Mouse (Mus musculus) embryonic facial prominence, embryonic 15.5 days (tissue): ENCODE results near the gene Cyb561. TPM values are rescaled to one million over a fixed set of nuclear protein-coding genes. Genes with fewer than 3 reads are reported as not detected.

Experiments used
- ATAC-seq: fragments of 200-750 bp; cut with Nextera tagmentation; 2 replicates; pipeline ENCODE4 v1.8.0; 2017; ENCODE audit warnings: low read depth, moderate TSS enrichment; ENCODE audit not compliant: insufficient number of reproducible peaks, low FRiP score, low TSS enrichment
- H3K27ac ChIP-seq: fragments of 300-500 bp; sonication (generic); replicated peaks from 2 replicates; pipeline ENCODE4 v1.5.1; 2015; ENCODE audit warnings: mild to moderate bottlenecking, inconsistent platforms
- H3K27me3 ChIP-seq: fragments of 300-500 bp; sonication (generic); 2 replicates; pipeline ENCODE4 v1.6.1; 2015; ENCODE audit warnings: inconsistent platforms
- H3K36me3 ChIP-seq: fragments of 300-500 bp; sonication (generic); 2 replicates; pipeline ENCODE4 v1.6.1; 2015; ENCODE audit warnings: mild to moderate bottlenecking, inconsistent platforms
- H3K4me1 ChIP-seq: fragments of 300-500 bp; sonication (generic); 2 replicates; pipeline ENCODE4 v1.6.1; 2015; ENCODE audit warnings: inconsistent platforms
- H3K4me2 ChIP-seq: fragments of 300-500 bp; sonication (generic); replicated peaks from 2 replicates; pipeline ENCODE4 v1.6.1; 2015; ENCODE audit warnings: mild to moderate bottlenecking, inconsistent platforms
- H3K4me3 ChIP-seq: fragments of 300-500 bp; sonication (generic); replicated peaks from 2 replicates; pipeline ENCODE4 v1.5.1; 2015; ENCODE audit warnings: mild to moderate bottlenecking, inconsistent platforms
- H3K9ac ChIP-seq: fragments of 300-500 bp; sonication (generic); 2 replicates; pipeline ENCODE4 v1.6.1; 2015; ENCODE audit warnings: inconsistent platforms
- H3K9me3 ChIP-seq: fragments of 300-500 bp; sonication (generic); replicated peaks from 2 replicates; pipeline ENCODE4 v1.6.1; 2016; ENCODE audit warnings: inconsistent platforms
- WGBS: fragments of 180-500 bp; shearing (Covaris S2); methylation state at CpG from one replicate; pipeline ENCODE4 v1.1.7; 2015; 5-methylcytosine and 5-hydroxymethylcytosine counted together
- polyA plus RNA-seq: library from polyadenylated mRNA; unstranded; fragments of >200 nt; fragmentation: Nextera tagmentation; extraction: Ambion mirVana; gene quantifications from 2 replicates; pipeline ENCODE4 v1.2.1, GENCODE M21; 2015

The Cyb561 gene
- 29.5 and 34.6 TPM in 2 replicates for polyA plus RNA-seq

- H3K4me1 ChIP-seq, result peaks cover 20% of the 10 kb centered on the region
Observed at GRCm38 (mm10) chr11:105952911-105953386, at the start of gene Cyb561. Gene Cyb561, minus strand, starts transcription at chr11:105953336.

GRCm38 (mm10) chr11:106001718-106002117 lies 48.6 kb upstream of the Cyb561 start:
- H3K4me2 ChIP-seq, result no peak overlapping the region

More at GRCm38 (mm10) chr11:105952911-105953386, at the start of gene Cyb561:
- 0 out of 2 replicates have a peak, but pooled peaks have one; percentile 55 for ATAC-seq
- Histone ChIP-seq H3K36me3 (no peaks in the 10 kb centered on the region), H3K9ac (no peak within 1 kb of the TSS), H3K4me3 (no peak within 1 kb of the TSS), H3K9me3 (no peaks in the 10 kb centered on the region), H3K27me3 (no peaks in the 10 kb centered on the region), H3K4me2 (no peak within 1 kb of the TSS), H3K27ac (no peak within 1 kb of the TSS; the same call in 1 of the 2 replicates)
- 64% methylated on average over 12 of the region's 12 CpGs for WGBS

GRCm38 (mm10) chr11:106000062-106000461 lies 46.9 kb upstream of the Cyb561 start:
- H3K9me3 ChIP-seq, result no peaks in the 10 kb centered on the region
- no peak overlapping the region for H3K4me3 ChIP-seq
- H3K27ac ChIP-seq, result no peak overlapping the region
- 93% methylated on average over 6 of the region's 6 CpGs for WGBS
- H3K36me3 ChIP-seq, result no peaks in the 10 kb centered on the region
- H3K4me2 ChIP-seq, result no peak overlapping the region
- no peak overlapping the region for H3K9ac ChIP-seq
- H3K4me1 ChIP-seq, result no peaks in the 10 kb centered on the region
- ATAC-seq, result no peak
- H3K27me3 ChIP-seq, result no peaks in the 10 kb centered on the region

More at GRCm38 (mm10) chr11:106001718-106002117, 48.6 kb upstream of the Cyb561 start:
- Histone ChIP-seq H3K4me3 (no peak overlapping the region), H3K9me3 (no peaks in the 10 kb centered on the region), H3K27ac (no peak overlapping the region), H3K9ac (no peak overlapping the region), H3K36me3 (no peaks in the 10 kb centered on the region), H3K27me3 (no peaks in the 10 kb centered on the region), H3K4me1 (no peaks in the 10 kb centered on the region)
- no peak for ATAC-seq
- WGBS, result 39% methylated on average over 4 of the region's 4 CpGs

- Histone ChIP-seq H3K9me3 (no peaks in the 10 kb centered on the region), H3K9ac (no peak within 1 kb of the TSS), H3K27ac (no peak within 1 kb of the TSS), H3K36me3 (no peaks in the 10 kb centered on the region), H3K4me1 (no peaks in the 10 kb centered on the region), H3K4me3 (no peak within 1 kb of the TSS), H3K27me3 (no peaks in the 10 kb centered on the region), H3K4me2 (no peak within 1 kb of the TSS)
- ATAC-seq, result no peak
- 92% methylated on average over 3 of the region's 3 CpGs for WGBS
Observed at GRCm38 (mm10) chr11:105994375-105994774, 41.2 kb upstream of the Cyb561 start, which contains the start of gene Ace3. Gene Ace3, plus strand, starts transcription at chr11:105994675.

GRCm38 (mm10) chr11:105990231-105990630 lies 37.1 kb upstream of the Cyb561 start:
- Histone ChIP-seq H3K9me3 (no peaks in the 10 kb centered on the region), H3K27ac (no peak overlapping the region), H3K4me3 (no peak overlapping the region), H3K4me1 (no peaks in the 10 kb centered on the region), H3K4me2 (no peak overlapping the region), H3K9ac (no peak overlapping the region), H3K27me3 (no peaks in the 10 kb centered on the region), H3K36me3 (no peaks in the 10 kb centered on the region)
- ATAC-seq, result no peak
- WGBS, result 54% methylated on average over 2 of the region's 2 CpGs

GRCm38 (mm10) chr11:105989446-105989845 lies 36.3 kb upstream of the Cyb561 start:
- Histone ChIP-seq H3K36me3 (no peaks in the 10 kb centered on the region), H3K4me1 (no peaks in the 10 kb centered on the region), H3K9me3 (no peaks in the 10 kb centered on the region), H3K4me2 (no peak overlapping the region), H3K27ac (no peak overlapping the region), H3K4me3 (no peak overlapping the region), H3K9ac (no peak overlapping the region), H3K27me3 (no peaks in the 10 kb centered on the region)
- 75% methylated on average over 6 of the region's 6 CpGs for WGBS
- ATAC-seq, result no peak

- no peaks in the 10 kb centered on the region for H3K9me3 ChIP-seq
- no peak overlapping the region for H3K9ac ChIP-seq
- ATAC-seq, result no peak
- no peaks in the 10 kb centered on the region for H3K4me1 ChIP-seq
- no peak overlapping the region for H3K4me2 ChIP-seq
- WGBS, result 66% methylated on average over 6 of the region's 6 CpGs
- no peaks in the 10 kb centered on the region for H3K27me3 ChIP-seq
- no peak overlapping the region for H3K27ac ChIP-seq
- H3K36me3 ChIP-seq, result no peaks in the 10 kb centered on the region
- H3K4me3 ChIP-seq, result no peak overlapping the region
Observed at GRCm38 (mm10) chr11:105987446-105987845, 34.3 kb upstream of the Cyb561 start.

- ATAC-seq, result no peak
- Histone ChIP-seq H3K36me3 (no peaks in the 10 kb centered on the region), H3K9me3 (no peaks in the 10 kb centered on the region), H3K27ac (no peak overlapping the region), H3K27me3 (no peaks in the 10 kb centered on the region), H3K4me3 (no peak overlapping the region), H3K9ac (no peak overlapping the region), H3K4me2 (no peak overlapping the region), H3K4me1 (no peaks in the 10 kb centered on the region)
- 46% methylated on average over 4 of the region's 4 CpGs for WGBS
Observed at GRCm38 (mm10) chr11:105984452-105984851, 31.3 kb upstream of the Cyb561 start.

- no peaks in the 10 kb centered on the region for H3K9me3 ChIP-seq
- 65% methylated on average over 5 of the region's 5 CpGs for WGBS
- no peak overlapping the region for H3K4me3 ChIP-seq
- H3K27ac ChIP-seq, result no peak overlapping the region
- H3K4me2 ChIP-seq, result no peak overlapping the region
- no peaks in the 10 kb centered on the region for H3K27me3 ChIP-seq
- H3K4me1 ChIP-seq, result no peaks in the 10 kb centered on the region
- no peaks in the 10 kb centered on the region for H3K36me3 ChIP-seq
- no peak overlapping the region for H3K9ac ChIP-seq
- ATAC-seq, result no peak
Observed at GRCm38 (mm10) chr11:105978634-105979033, 25.5 kb upstream of the Cyb561 start.

GRCm38 (mm10) chr11:105978232-105978631 lies 25.1 kb upstream of the Cyb561 start:
- H3K27me3 ChIP-seq, result no peaks in the 10 kb centered on the region
- 88% methylated on average over 2 of the region's 2 CpGs for WGBS
- no peak for ATAC-seq
- no peaks in the 10 kb centered on the region for H3K9me3 ChIP-seq
- H3K36me3 ChIP-seq, result no peaks in the 10 kb centered on the region
- no peak overlapping the region for H3K27ac ChIP-seq
- H3K9ac ChIP-seq, result no peak overlapping the region
- H3K4me1 ChIP-seq, result no peaks in the 10 kb centered on the region
- H3K4me3 ChIP-seq, result no peak overlapping the region
- no peak overlapping the region for H3K4me2 ChIP-seq

GRCm38 (mm10) chr11:105975636-105976035 lies 22.5 kb upstream of the Cyb561 start:
- no peak overlapping the region for H3K4me3 ChIP-seq
- ATAC-seq, result no peak
- no peak overlapping the region for H3K4me2 ChIP-seq
- H3K9ac ChIP-seq, result no peak overlapping the region
- WGBS, result 91% methylated on average over 5 of the region's 5 CpGs
- no peaks in the 10 kb centered on the region for H3K36me3 ChIP-seq
- peaks cover 2% of the 10 kb centered on the region; the same call in 1 of the 2 replicates for H3K27me3 ChIP-seq
- no peaks in the 10 kb centered on the region for H3K4me1 ChIP-seq
- no peaks in the 10 kb centered on the region for H3K9me3 ChIP-seq
- H3K27ac ChIP-seq, result no peak overlapping the region

- peaks cover 4% of the 10 kb centered on the region; the same call in 1 of the 2 replicates for H3K27me3 ChIP-seq
- H3K4me3 ChIP-seq, result no peak overlapping the region
- no peak overlapping the region for H3K4me2 ChIP-seq
- WGBS, result 68% methylated on average over 3 of the region's 3 CpGs
- H3K36me3 ChIP-seq, result no peaks in the 10 kb centered on the region
- no peaks in the 10 kb centered on the region for H3K4me1 ChIP-seq
- H3K9ac ChIP-seq, result no peak overlapping the region
- no peak for ATAC-seq
- H3K27ac ChIP-seq, result no peak overlapping the region
- no peaks in the 10 kb centered on the region for H3K9me3 ChIP-seq
Observed at GRCm38 (mm10) chr11:105975050-105975449, 21.9 kb upstream of the Cyb561 start.
